Mouse (Mus musculus) lung, postnatal 14 days (tissue): ENCODE measurements around the gene Trpc2.

Source experiments
- DNase-seq: peaks from one replicate; pipeline ENCODE4 v3.0.0; 2021

The Trpc2 gene

GRCm38 (mm10) chr7:102102696-102103095 lies 19.8 kb downstream of the Trpc2 start:
- DNase-seq, result no peak

- DNase-seq, result no peak
These were observed 20.6 kb downstream of the Trpc2 start for GRCm38 (mm10) chr7:102103555-102103954.

DNA sequence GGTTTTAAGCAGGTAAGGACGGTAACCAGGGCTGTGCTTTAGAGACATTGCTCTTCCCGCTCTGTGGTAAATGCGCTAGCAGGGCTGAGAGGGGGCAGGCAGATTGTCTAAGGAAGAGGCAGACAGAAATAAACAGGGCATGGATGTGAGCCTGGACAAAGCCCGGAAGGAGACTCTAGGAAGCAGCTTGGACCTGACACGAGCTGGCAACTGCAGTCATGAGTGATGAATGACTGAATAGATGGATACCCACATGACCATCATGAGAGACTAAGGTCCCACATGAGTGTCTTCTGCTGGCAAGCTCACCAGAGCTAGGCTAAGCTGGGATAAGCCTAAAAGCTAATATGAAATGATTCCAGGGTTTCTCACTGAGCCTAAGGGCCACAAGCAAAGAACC lies 21.2 kb downstream of the Trpc2 start:
- DNase-seq, result peak; percentile 26

DNA sequence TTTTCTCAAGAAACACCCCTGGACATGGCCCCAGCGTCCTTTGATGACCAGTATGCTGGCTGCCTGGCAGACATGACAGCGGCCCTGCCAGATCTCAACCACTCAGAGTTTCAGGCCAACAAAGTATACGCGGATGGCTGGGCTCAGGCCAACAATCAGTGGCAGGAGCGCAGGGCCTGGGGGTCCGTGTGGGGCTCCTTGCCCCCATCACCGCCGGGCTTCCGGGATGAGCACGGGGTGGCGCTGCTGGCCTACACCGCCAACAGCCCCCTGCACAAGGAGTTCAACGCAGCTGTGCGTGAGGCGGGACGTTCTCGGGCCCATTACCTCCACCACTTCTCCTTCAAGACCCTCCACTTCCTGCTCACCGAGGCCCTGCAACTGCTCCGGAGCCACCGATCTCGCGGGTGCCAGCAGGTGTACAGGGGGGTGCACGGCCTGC lies 23.8 kb downstream of the Trpc2 start:
- DNase-seq, result no peak

DNA sequence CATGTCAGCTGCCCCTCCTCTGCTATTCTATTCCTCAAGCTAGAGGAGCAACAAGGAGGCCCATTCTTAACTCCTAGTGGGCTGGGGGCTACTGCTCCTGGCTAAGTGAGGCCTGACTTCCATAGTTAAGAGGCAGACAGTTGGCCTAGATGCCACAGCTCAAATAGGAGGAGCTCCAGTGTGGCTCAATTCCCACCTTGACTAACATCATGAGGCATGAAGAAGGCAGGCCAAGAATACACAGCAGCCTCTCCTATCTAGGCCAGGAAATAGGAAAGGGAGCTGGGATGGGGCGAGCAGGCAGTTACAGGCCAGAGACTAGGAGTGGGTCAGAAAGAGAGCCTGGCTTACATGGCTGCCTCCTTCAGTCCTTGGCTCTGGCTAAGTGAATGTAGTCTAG lies 25.3 kb downstream of the Trpc2 start:
- DNase-seq, result no peak

DNA sequence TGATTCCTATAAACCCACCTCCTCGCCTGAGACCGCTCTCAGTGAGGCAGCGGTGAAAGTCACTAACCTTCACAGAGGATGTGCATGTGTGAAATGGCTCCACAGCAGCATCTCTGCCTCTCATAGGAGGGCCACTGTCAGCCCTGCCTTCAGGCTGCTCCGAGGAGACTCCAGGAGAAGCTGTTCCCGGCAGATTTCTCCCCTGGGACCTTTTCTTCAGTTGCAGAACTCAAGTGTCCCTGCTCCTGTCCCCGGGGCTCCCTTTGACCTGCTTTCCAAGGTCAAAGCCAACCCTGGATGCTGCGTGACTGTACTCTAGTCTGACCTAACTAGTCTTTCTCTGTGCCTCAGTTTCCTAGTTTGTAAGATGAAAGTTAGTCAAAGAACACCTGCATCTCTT lies 26.3 kb downstream of the Trpc2 start, which contains the start of gene Art5:
TSS of gene Art5 (minus strand) at position 319 of the 400 bp plus-strand sequence.
- DNase-seq, result no peak

GRCm38 (mm10) chr7:102109746-102110145 lies 26.8 kb downstream of the Trpc2 start:
- no peak for DNase-seq

GRCm38 (mm10) chr7:102113151-102113729 lies 30.3 kb downstream of the Trpc2 start:
- no peak for DNase-seq

DNA sequence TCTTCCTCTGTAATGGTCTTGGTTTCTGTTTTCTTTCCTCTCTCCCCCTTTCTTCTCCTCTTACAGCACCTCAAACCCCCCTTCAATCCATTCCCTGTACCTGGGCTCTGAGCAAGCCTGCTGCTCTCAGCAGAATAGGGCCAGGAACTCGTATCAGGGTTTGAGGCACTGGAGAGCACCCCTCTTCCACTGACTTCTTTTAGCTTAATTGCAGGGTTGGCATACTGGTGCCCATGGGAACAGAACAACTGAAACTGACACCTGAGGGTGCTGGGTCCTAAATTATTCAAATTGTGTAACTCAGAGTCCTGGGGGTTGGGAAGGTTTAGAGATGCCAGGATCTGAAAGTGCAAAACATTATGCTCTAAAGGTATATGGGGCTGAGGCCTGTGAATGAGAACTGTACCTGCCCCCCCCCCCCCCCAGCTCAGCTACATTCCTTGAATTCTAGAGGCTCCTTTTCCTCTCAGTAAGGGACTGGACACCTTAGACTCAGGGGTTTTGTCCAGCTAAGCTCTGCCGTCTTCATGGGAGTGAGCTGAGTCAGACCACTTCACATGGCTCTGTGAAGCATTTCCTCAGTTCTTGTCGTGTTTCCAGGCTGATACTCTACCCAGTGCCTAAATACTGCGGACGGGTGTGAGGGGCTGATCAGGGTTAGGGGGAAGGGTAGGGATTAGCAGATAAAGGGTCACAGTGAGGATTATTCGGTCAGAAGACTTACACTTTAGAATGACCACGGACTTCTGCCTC lies 33.8 kb downstream of the Trpc2 start, which contains the start of gene Chrna10:
TSS of gene Chrna10 (minus strand) at position 250 of the 753 bp plus-strand sequence.
- no peak for DNase-seq

DNA sequence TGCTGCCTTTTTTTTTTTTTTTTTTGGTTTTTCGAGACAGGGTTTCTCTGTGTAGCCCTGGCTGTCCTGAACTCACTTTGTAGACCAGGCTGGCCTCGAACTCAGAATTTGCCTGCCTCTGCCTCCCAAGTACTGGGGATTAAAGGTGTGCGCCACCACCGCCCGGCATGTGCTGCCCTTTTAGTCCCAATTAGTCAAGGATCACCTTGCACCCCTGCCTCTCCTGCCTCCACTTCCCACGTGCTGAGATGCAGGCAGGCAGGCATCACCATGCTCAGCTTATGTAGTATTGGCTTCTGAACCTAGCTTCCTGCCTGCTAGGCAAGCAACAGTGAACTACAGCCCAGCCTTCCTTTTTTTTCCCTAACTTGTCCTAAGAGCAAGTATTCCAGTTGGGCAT lies 34.5 kb downstream of the Trpc2 start:
- DNase-seq, result no peak

GRCm38 (mm10) chr7:102120326-102120725 lies 37.4 kb downstream of the Trpc2 start:
- no peak for DNase-seq

DNA sequence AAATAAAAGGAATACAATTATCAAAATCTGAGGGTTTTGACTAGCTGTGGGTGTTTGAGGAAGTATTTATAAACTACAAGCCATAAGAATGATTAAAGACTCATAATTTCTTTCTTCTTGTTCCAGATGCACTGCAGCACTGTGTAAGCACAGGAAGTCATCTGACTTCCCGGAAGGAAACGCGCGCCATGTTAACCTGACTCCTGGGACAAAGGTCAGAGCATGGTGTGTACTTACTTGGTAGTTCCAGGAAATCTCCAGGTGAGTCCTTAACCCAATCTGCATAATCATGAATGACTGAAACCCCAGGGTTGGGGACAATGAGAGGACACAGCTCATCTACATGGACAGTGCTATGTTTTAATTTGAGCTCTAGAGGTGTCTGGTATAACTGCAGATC lies 49.5 kb downstream of the Trpc2 start:
- peak; percentile 20 for DNase-seq

- DNase-seq, result peak; percentile 45
These were observed 54.5 kb downstream of the Trpc2 start for GRCm38 (mm10) chr7:102137464-102137863.

DNA sequence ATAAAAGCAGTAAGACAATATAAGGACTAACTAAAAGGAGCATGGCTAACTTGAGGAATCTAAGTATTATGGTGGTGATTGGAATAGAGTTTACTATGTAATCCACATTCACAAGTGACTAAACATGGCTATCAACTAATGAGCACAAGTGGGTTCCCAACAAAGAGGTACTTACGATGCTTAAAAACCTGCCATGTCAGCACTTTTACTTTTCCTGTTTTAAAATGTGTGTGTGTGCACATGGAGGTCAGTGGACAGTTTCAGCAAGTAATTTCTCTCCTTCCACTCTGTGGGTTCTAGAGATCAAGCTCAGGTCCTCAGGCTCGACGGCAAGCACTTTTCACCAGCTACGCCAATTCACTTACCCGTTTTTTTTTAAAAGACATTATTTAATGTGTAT lies 55.0 kb downstream of the Trpc2 start:
- no peak for DNase-seq
